Mouse (Mus musculus) stomach, postnatal 0 days (tissue): Measurements from ENCODE around the gene Fam126a.

ENCODE experiments used
- CTCF ChIP-seq: IDR thresholded peaks from 2 replicates; pipeline ENCODE4 v1.5.1; 2016; ENCODE audit warnings: antibody characterized with exemption, low read depth, mild to moderate bottlenecking, moderate library complexity
- EP300 ChIP-seq: optimal IDR thresholded peaks from 2 replicates; pipeline ENCODE3; 2016; ENCODE audit warnings: antibody characterized with exemption

- TF ChIP-seq CTCF = no peak
- TF ChIP-seq EP300 = no peak
Measured at GRCm38 (mm10) chr5:23964599-23965165, 65.8 kb downstream of the Fam126a start.
